Mouse (Mus musculus) CD4-positive naive resting alpha-beta T cell, adult 76 days (primary cell): Measurements from ENCODE around the gene Esyt1. TPM values are rescaled to one million over a fixed set of nuclear protein-coding genes. Genes with fewer than 3 reads are reported as not detected.

Source experiments
- total RNA-seq: library from RNA; stranded (reverse); gene quantifications from one replicate; pipeline ENCODE4 v1.2.4, GENCODE M21; 2023

Gene Esyt1
- 244 TPM for total RNA-seq

GRCm38 (mm10) chr10:128525671-128526308, at the start of gene Esyt1:
Esyt1 (minus strand) TSS chr10:128525871.

GRCm38 (mm10) chr10:128565788-128566531, 40.3 kb upstream of the Esyt1 start, which contains the start of gene Pa2g4:
Pa2g4 (minus strand) TSS chr10:128565987.

DNA sequence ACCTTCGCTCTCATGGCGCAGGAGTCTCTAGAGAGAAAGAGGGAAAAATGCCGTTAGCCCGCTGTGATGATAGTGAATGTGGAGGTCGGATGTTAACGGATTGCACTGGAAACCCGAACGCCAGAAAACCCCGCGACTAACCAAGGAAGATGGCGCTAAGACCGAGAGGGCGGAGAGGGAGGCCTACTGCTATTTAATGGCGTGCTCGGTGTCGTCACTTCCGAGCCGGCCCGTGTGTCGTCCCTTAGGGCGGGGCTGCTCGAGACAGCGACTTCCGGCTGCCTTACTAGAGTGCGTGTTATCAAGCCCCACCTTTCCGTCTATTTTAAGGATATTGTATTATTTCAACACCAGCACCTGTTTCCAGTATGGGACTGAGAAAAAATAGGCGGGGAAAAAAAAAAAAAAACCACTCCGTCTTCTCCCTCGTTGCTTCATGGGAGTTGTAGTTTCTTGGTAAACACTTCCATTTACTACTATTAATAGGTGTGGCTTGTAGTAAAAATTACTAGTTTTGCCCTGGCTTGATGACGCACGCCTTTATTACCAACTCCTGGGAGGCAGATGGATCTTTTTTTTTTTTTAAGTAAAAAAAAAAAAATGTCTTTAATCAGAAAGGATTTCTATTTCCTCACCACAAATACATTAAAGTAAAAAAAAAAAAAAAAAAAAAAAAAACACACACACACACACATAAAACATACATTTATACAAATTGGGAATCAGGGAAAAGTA, 23.4 kb upstream of the Esyt1 start, which contains the start of gene Rpl41:
Rpl41 (minus strand) TSS at position 359 of the 735 bp plus-strand sequence.

DNA sequence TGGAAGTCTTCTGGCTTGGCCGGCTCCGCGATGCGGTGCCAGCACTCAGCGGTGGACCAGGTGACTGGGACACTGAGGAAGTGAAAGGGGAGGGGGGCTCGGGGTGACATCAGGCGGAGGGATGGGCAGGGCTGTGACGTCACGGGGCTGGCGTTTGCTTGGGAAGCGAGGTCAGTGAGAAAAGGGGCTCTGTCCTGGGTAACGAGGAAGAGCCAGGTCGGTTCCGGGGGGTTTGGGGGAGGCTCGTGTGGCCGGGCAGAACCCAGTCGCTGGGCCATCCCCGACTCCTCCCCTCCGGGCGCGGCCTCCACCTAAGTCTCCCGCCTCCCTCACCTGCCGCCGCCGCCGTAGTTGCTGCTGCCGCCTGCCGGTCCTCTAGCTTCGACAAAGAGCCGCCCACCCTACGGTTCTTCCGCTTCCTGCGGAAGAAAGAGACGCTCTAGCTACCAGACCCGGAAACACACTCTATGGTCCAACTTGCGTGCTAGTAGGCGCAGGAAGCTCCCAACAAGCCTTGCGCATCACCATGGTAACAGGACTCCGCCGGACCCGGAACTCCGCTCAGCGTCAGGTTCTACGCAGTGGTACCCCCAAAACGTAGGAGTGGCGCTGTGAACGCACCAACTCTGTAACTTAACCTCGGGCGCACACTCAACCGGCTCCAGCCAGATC, 21.8 kb upstream of the Esyt1 start, which contains the start of gene Zc3h10:
Zc3h10 (minus strand) TSS at position 414 of the 672 bp plus-strand sequence.

GRCm38 (mm10) chr10:128498590-128498989, 27.1 kb downstream of the Esyt1 start, which contains the start of gene Myl6b:
Myl6b (minus strand) TSS chr10:128498685.

DNA sequence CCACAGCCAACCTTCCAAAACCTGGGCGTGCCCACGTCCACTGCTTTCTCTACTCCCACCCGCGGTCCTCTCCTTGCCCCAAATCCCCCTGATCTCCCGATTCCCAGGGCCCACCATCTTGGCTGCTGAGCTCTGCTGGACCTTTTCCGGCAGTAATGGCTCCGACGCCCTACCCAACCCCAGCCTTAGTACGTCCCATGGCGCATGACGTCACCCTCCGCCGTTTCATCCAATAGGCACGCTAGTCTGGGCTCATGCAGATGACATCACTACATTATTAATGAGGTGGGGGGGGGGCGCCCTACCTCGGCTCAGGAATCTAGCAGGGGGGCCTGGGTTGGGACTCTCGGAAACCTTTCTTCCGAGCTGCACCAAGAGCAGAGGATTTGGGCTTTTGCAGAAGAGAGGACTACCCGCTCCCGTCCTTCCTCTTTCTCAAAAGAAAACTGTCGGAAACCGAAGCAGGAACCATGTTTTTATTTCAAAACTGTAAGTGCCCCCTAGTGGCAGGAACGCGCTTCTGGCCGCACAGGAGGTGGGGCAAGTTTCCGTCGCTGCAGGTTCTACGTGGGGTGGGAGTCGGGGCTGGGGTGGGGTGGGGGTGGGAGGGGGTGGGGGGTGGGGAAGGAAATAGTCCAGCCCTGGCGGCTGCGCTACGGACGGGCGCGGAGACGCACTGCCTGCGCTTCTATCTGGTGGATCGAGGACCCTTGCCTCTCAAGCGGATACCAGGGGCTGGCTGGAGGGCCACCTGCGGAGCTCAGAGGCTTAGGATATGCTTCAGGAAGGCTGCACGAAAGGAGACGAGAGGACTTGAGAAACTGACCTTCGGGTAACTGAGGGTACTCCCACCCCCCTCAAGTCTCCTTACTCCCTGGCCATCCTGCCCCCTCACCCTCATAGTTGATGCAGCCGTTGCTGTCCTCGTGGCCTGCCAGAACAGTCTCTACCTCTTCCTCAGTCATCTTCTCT, 31.7 kb downstream of the Esyt1 start, which contains the start of gene Myl6:
Myl6 (minus strand) TSS at position 451 of the 972 bp plus-strand sequence.

Other genes starting within 250 kb of the Esyt1 start
- not detected for gene Il23a, start 227.1 kb downstream of the Esyt1 start, total RNA-seq
- gene Pan2, start 222.5 kb downstream of the Esyt1 start, total RNA-seq: 43.5 TPM
- 26.1 TPM for gene Cnpy2, start 203.4 kb downstream of the Esyt1 start, total RNA-seq
- 81.9 TPM for gene Cs, start 188.1 kb downstream of the Esyt1 start, total RNA-seq
- gene Coq10a, start 156.9 kb downstream of the Esyt1 start, total RNA-seq: 27.4 TPM
- gene Ankrd52, start 148.8 kb downstream of the Esyt1 start, total RNA-seq: 49.6 TPM
- not detected for gene Slc39a5, start 124.6 kb downstream of the Esyt1 start, total RNA-seq
- gene Nabp2, start 114.4 kb downstream of the Esyt1 start, total RNA-seq: 42.4 TPM
- gene Rnf41, start 114.2 kb downstream of the Esyt1 start, total RNA-seq: 26.1 TPM
- 112 TPM for gene Smarcc2, start 66.6 kb downstream of the Esyt1 start, total RNA-seq
- gene Myl6, start 31.7 kb downstream of the Esyt1 start, total RNA-seq: 818 TPM
- gene Myl6b, start 27.2 kb downstream of the Esyt1 start, total RNA-seq: not detected
- 26.7 TPM for gene Zc3h10, start 21.9 kb upstream of the Esyt1 start, total RNA-seq
- gene Rpl41, start 23.4 kb upstream of the Esyt1 start, total RNA-seq: 3,926 TPM
- gene Pa2g4, start 40.1 kb upstream of the Esyt1 start, total RNA-seq: 55.6 TPM
- gene Erbb3, start 63.8 kb upstream of the Esyt1 start, total RNA-seq: 1.3 TPM
- gene Rps26, start 100.9 kb upstream of the Esyt1 start, total RNA-seq: 1,431 TPM
- gene Ikzf4, start 120.1 kb upstream of the Esyt1 start, total RNA-seq: 9.6 TPM
- gene Suox, start 148.2 kb upstream of the Esyt1 start, total RNA-seq: 10.1 TPM
- gene Rab5b, start 170.4 kb upstream of the Esyt1 start, total RNA-seq: 32.6 TPM
- gene Pmel, start 178.3 kb upstream of the Esyt1 start, total RNA-seq: not detected
- gene Cdk2, start 179.2 kb upstream of the Esyt1 start, total RNA-seq: 32.6 TPM
- gene Dgka, start 219.0 kb upstream of the Esyt1 start, total RNA-seq: 837 TPM
- 82.4 TPM for gene Pym1, start 222.0 kb upstream of the Esyt1 start, total RNA-seq